Mouse (Mus musculus) limb, embryonic 15.5 days (tissue): ENCODE results near the gene Ddah2. TPM values are rescaled to one million over a fixed set of nuclear protein-coding genes. Genes with fewer than 3 reads are reported as not detected.

Experiments used
- ATAC-seq: fragments of 200-750 bp; cut with Nextera tagmentation; 2 replicates; pipeline ENCODE4 v1.8.0; 2017; ENCODE audit warnings: low read depth, moderate TSS enrichment; ENCODE audit not compliant: insufficient number of reproducible peaks, low FRiP score, low TSS enrichment
- H3K27ac ChIP-seq: fragments of 300-500 bp; sonication (generic); 2 replicates; pipeline ENCODE4 v1.5.1; 2015; ENCODE audit warnings: moderate library complexity, mild to moderate bottlenecking, inconsistent platforms
- H3K27me3 ChIP-seq: fragments of 300-500 bp; sonication (generic); 2 replicates; pipeline ENCODE4 v1.6.1; 2015; ENCODE audit warnings: inconsistent platforms
- H3K36me3 ChIP-seq: fragments of 300-500 bp; sonication (generic); 2 replicates; pipeline ENCODE4 v1.6.1; 2015; ENCODE audit warnings: inconsistent platforms
- H3K4me1 ChIP-seq: fragments of 300-500 bp; sonication (generic); 2 replicates; pipeline ENCODE4 v1.6.1; 2015; ENCODE audit warnings: inconsistent platforms
- H3K4me2 ChIP-seq: fragments of 300-500 bp; sonication (generic); 2 replicates; pipeline ENCODE4 v1.6.1; 2015; ENCODE audit warnings: mild to moderate bottlenecking, inconsistent platforms
- H3K4me3 ChIP-seq: fragments of 300-500 bp; sonication (generic); 2 replicates; pipeline ENCODE4 v1.5.1; 2015; ENCODE audit warnings: mild to moderate bottlenecking, inconsistent platforms
- H3K9ac ChIP-seq: fragments of 300-500 bp; sonication (generic); 2 replicates; pipeline ENCODE4 v1.6.1; 2015; ENCODE audit warnings: inconsistent platforms
- H3K9me3 ChIP-seq: fragments of 300-500 bp; sonication (generic); 2 replicates; pipeline ENCODE4 v1.6.1; 2016; ENCODE audit warnings: inconsistent platforms
- WGBS: fragments of 180-500 bp; shearing (Covaris S2); methylation state at CpG from one replicate; pipeline ENCODE4 v1.1.7; 2015; 5-methylcytosine and 5-hydroxymethylcytosine counted together
- polyA plus RNA-seq: library from polyadenylated mRNA; unstranded; fragments of >200 nt; fragmentation: Nextera tagmentation; extraction: Ambion mirVana; gene quantifications from 2 replicates; pipeline ENCODE4 v1.2.1, GENCODE M21; 2015

The Ddah2 gene
- polyA plus RNA-seq, 1 experiment from 2014 or later = 321 TPM

- peak within 1 kb of the TSS; percentile 84 for H3K9ac ChIP-seq
- H3K9me3 ChIP-seq = no peaks in the 10 kb centered on the region
- H3K4me2 ChIP-seq = peak within 1 kb of the TSS; percentile 97
- peak within 1 kb of the TSS; percentile 59 for H3K4me3 ChIP-seq
- no peaks in the 10 kb centered on the region for H3K27me3 ChIP-seq
- H3K36me3 ChIP-seq = no peaks in the 10 kb centered on the region
- H3K4me1 ChIP-seq = peaks cover 45% of the 10 kb centered on the region
- ATAC-seq = peak; percentile 97
- 2% methylated on average over 33 of the region's 33 CpGs for WGBS
- H3K27ac ChIP-seq = peak within 1 kb of the TSS; percentile 99
These were observed 12.0 kb upstream of the Ddah2 start, which contains the start of gene Msh5 for GRCm38 (mm10) chr17:35046681-35047455. TSS of gene Msh5 (minus strand) at chr17:35046745.

DNA sequence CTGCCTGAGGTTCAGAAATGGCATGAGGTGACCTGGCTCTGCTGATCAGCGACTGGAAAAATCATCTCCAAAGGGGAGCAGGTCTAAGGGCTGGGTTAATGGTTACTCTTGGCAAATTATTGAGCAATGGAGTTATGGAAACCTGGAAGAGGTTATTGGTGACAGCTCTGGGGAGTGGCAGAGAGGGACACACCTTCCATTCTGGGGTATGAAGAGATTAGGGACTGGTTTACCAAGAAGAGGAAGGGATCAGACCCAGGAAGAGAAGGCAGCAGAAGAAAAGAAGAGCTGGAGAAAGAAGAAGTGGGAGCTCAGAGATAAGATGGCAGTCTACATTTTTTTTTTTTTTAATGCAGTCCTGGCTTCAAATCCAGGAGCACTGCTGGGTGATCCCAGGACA, 11.1 kb upstream of the Ddah2 start:
- ATAC-seq = no peak
- peaks cover 53% of the 10 kb centered on the region for H3K4me1 ChIP-seq
- H3K27ac ChIP-seq = peak overlapping the region; percentile 99
- H3K9me3 ChIP-seq = no peaks in the 10 kb centered on the region
- 53% methylated on average over 1 of the region's 1 CpGs for WGBS
- H3K36me3 ChIP-seq = peaks cover 7% of the 10 kb centered on the region
- no peak overlapping the region for H3K4me3 ChIP-seq
- no peaks in the 10 kb centered on the region for H3K27me3 ChIP-seq
- peak overlapping the region; percentile 17; the same call in 1 of the 2 replicates for H3K4me2 ChIP-seq
- no peak overlapping the region for H3K9ac ChIP-seq

GRCm38 (mm10) chr17:35048149-35048931, 10.5 kb upstream of the Ddah2 start:
- H3K27ac ChIP-seq = peak overlapping the region; percentile 99
- no peaks in the 10 kb centered on the region for H3K27me3 ChIP-seq
- H3K4me1 ChIP-seq = peaks cover 57% of the 10 kb centered on the region
- no peak overlapping the region for H3K4me3 ChIP-seq
- ATAC-seq = no peak
- 32% methylated on average over 11 of the region's 11 CpGs for WGBS
- H3K9me3 ChIP-seq = no peaks in the 10 kb centered on the region
- H3K36me3 ChIP-seq = peaks cover 13% of the 10 kb centered on the region
- peak overlapping the region; percentile 17; the same call in 1 of the 2 replicates for H3K4me2 ChIP-seq
- H3K9ac ChIP-seq = no peak overlapping the region

DNA sequence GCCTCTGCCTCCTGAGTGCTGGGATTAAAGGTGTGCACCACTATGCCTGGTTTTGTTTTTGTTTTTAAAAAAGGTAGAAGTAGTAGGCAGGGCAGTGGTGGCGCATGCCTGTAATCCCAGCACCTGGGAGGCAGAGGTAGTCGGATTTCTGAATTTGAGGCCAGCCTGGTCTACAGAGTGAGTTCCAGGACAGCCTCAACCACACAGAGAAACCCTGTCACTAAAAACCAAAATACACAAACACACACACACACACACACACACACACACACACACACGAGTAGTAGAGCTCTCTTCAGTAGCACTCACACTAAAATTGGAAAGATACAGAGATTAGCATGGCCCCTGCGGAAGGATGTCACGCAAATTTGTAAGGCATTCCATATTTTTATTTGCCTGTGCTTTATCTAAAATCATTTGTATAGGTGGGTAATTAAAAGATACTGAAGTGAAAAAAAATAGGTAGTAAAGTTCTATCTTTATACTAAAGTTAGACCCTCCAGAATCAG, 9.8 kb upstream of the Ddah2 start:
- H3K4me3 ChIP-seq = peak overlapping the region; percentile 66; the same call in 1 of the 2 replicates
- peak overlapping the region; percentile 70 for H3K4me2 ChIP-seq
- no peaks in the 10 kb centered on the region for H3K27me3 ChIP-seq
- peak overlapping the region; percentile 99 for H3K27ac ChIP-seq
- H3K4me1 ChIP-seq = peaks cover 57% of the 10 kb centered on the region
- no peak for ATAC-seq
- no peaks in the 10 kb centered on the region for H3K9me3 ChIP-seq
- H3K9ac ChIP-seq = no peak overlapping the region
- 73% methylated on average over 5 of the region's 5 CpGs for WGBS
- H3K36me3 ChIP-seq = peaks cover 20% of the 10 kb centered on the region

DNA sequence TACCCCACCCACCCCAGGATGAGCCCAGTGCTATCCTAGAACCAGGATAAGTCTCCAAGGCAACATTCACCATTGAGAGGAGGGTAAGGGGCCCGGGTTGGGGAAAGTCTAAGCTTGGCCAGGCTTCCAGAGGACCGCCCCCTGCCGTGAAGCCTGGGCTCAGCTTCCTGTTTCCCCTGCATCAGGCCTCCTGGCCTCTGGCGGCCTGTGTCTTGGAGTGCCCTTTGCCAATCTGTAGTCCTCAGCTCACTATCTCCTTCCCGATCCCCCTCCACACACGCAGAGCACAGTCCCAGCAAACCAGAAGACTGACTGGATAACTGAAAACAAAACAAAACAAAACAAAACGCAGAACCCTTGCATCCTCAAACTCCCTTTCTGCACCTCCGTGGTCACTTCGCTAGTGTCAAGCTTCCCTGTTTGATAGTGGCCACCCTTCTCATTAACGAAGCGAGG, 9.2 kb upstream of the Ddah2 start, which contains the start of gene Clic1:
Gene Clic1 (plus strand): TSS at position 406 of the 456 bp plus-strand sequence.
- no peaks in the 10 kb centered on the region for H3K27me3 ChIP-seq
- peak within 1 kb of the TSS; percentile 99 for H3K27ac ChIP-seq
- H3K4me1 ChIP-seq = peaks cover 57% of the 10 kb centered on the region
- 0 out of 2 replicates have a peak, but pooled peaks have one; percentile 12 for ATAC-seq
- 1% methylated on average over 11 of the region's 11 CpGs for WGBS
- H3K9ac ChIP-seq = peak within 1 kb of the TSS; percentile 70
- no peaks in the 10 kb centered on the region for H3K9me3 ChIP-seq
- H3K4me2 ChIP-seq = peak within 1 kb of the TSS; percentile 70
- peak within 1 kb of the TSS; percentile 66 for H3K4me3 ChIP-seq
- H3K36me3 ChIP-seq = peaks cover 24% of the 10 kb centered on the region

- H3K4me1 ChIP-seq = peaks cover 57% of the 10 kb centered on the region
- peak; percentile 15; the same call in 1 of the 2 replicates for ATAC-seq
These were observed 8.6 kb upstream of the Ddah2 start for GRCm38 (mm10) chr17:35050126-35050750.

DNA sequence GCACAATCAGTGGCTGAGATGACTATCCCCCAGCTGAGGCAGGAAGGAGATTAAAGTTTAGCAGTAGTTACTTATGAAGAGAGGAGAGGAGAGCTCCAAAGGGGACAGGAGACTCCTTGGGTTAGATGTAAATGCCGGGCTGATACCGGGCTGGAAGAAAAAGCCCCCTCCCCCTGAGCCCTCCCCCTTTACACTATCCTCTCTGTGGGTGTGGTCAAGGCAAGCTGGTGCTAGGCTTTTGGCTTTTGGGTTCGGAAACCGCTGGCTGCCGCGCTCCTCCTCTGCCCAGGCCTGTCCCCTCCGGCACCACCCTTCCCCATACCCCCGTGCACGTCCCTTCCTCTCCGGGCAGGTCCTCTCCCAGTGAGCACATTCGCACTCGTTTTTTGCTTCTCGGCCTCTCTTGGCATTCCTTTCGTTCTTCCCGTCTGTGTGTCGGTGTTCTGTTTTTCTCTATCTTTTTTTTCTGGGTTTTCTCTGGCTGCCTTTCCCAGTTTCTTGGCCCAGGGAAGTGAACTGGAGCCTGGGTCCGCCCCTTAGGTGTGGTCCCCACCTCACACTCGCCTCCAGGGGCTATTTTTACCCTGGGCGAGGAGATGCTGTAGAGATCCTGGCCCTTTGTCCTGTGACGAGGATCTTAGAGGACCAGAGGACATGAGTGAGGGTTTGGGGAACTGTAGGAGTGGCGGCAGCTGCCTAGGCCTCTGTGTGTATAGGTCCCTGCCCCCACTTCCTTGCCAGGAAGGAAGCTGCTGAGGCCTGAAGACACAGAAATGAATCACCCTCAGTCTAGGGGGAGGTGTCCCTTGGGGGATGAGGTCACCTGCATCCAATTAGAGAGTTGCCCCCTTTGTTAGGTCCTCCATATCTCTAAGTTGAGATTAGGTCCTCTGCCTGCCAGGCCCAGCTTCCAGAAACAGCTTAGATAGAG, 7.4 kb upstream of the Ddah2 start:
- Histone ChIP-seq H3K9ac (peak overlapping the region; percentile 65), H3K9me3 (no peaks in the 10 kb centered on the region), H3K27ac (peak overlapping the region; percentile 99), H3K27me3 (no peaks in the 10 kb centered on the region), H3K4me2 (peak overlapping the region; percentile 70), H3K36me3 (peaks cover 41% of the 10 kb centered on the region), H3K4me3 (peak overlapping the region; percentile 66), H3K4me1 (peaks cover 47% of the 10 kb centered on the region)
- WGBS = 1% methylated on average over 21 of the region's 21 CpGs
- peak; percentile 45; the same call in 1 of the 2 replicates for ATAC-seq

More at GRCm38 (mm10) chr17:35050126-35050750, 8.6 kb upstream of the Ddah2 start:
- Histone ChIP-seq H3K36me3 (peaks cover 29% of the 10 kb centered on the region), H3K27me3 (no peaks in the 10 kb centered on the region), H3K4me3 (peak overlapping the region; percentile 66), H3K27ac (peak overlapping the region; percentile 99), H3K4me2 (peak overlapping the region; percentile 70), H3K9me3 (no peaks in the 10 kb centered on the region), H3K9ac (peak overlapping the region; percentile 70)
- 1% methylated on average over 27 of the region's 27 CpGs for WGBS

- Histone ChIP-seq H3K9ac (peak overlapping the region; percentile 65), H3K27ac (peak overlapping the region; percentile 99), H3K4me2 (peak overlapping the region; percentile 70), H3K9me3 (no peaks in the 10 kb centered on the region), H3K4me1 (peaks cover 39% of the 10 kb centered on the region), H3K36me3 (peaks cover 46% of the 10 kb centered on the region), H3K4me3 (peak overlapping the region; percentile 66), H3K27me3 (no peaks in the 10 kb centered on the region)
- 82% methylated on average over 12 of the region's 12 CpGs for WGBS
- no peak for ATAC-seq
These were observed 6.5 kb upstream of the Ddah2 start for GRCm38 (mm10) chr17:35052271-35052798.

GRCm38 (mm10) chr17:35055691-35056495, 2.9 kb upstream of the Ddah2 start:
- H3K36me3 ChIP-seq = peaks cover 61% of the 10 kb centered on the region
- no peaks in the 10 kb centered on the region for H3K27me3 ChIP-seq
- H3K9me3 ChIP-seq = no peaks in the 10 kb centered on the region
- H3K4me3 ChIP-seq = no peak overlapping the region
- no peak for ATAC-seq
- H3K27ac ChIP-seq = no peak overlapping the region
- H3K9ac ChIP-seq = no peak overlapping the region
- WGBS = 88% methylated on average over 7 of the region's 7 CpGs
- H3K4me2 ChIP-seq = no peak overlapping the region
- H3K4me1 ChIP-seq = peaks cover 35% of the 10 kb centered on the region

- Histone ChIP-seq H3K9me3 (no peaks in the 10 kb centered on the region), H3K36me3 (peaks cover 70% of the 10 kb centered on the region), H3K4me3 (no peak overlapping the region), H3K4me1 (peaks cover 38% of the 10 kb centered on the region), H3K27me3 (no peaks in the 10 kb centered on the region), H3K27ac (no peak overlapping the region), H3K4me2 (no peak overlapping the region), H3K9ac (no peak overlapping the region)
- no peak for ATAC-seq
- WGBS = 90% methylated on average over 3 of the region's 3 CpGs
These were observed 1.7 kb upstream of the Ddah2 start for GRCm38 (mm10) chr17:35057090-35057489.
